Mouse (Mus musculus): Measurements from ENCODE around the gene Six5. TPM values are rescaled to one million over a fixed set of nuclear protein-coding genes. Genes with fewer than 3 reads are reported as not detected.

Six5 gene
- total and polyA plus RNA-seq, 2 experiments from 2014 or later: 1.2 to 8.2 TPM

DNA sequence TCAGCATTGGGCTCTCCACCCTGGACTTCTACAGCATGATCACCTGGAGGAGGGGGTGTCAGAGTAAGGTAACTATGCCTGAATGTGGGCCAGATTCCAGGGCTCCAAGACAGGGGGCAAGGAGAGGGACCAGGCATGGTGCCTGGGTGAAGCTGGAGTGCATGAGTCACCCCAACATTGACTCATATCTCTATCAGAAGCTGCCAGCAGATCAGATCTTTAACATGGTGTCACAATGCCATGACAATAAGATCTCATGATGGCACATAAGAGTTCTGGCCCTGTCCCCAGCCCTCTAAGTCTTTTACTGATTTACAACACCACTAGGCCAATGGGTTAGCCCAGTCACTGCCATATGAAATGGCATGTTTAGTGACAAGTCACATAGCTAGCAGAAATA, 9.3 kb downstream of the Six5 start:
- H3K27ac ChIP-seq (ENCODE audit: low read depth, low read length): no peak overlapping the region
- no peaks in the 10 kb centered on the region for H3K9me3 ChIP-seq (ENCODE audit: low read length)
- H3K27me3 ChIP-seq (ENCODE audit: insufficient read depth, low read length): no peaks in the 10 kb centered on the region
- peaks cover 30% of the 10 kb centered on the region for H3K36me3 ChIP-seq (ENCODE audit: insufficient read depth, low read length)
- no peaks in the 10 kb centered on the region for H3K4me1 ChIP-seq (ENCODE audit: insufficient read depth, low read length)
- ATAC-seq (ENCODE audit: low FRiP score) (no peak), DNase-seq (ENCODE audit: low spot score) (no peak)
- H3K4me2 ChIP-seq (ENCODE audit: low read depth, low read length, poor library complexity, severe bottlenecking): no peak overlapping the region
- H3K4me3 ChIP-seq (ENCODE audit: low read depth, low read length): no peak overlapping the region
- no peak for TF ChIP-seq CTCF (IDR thresholded peaks at IDR 0.05)
- no peak overlapping the region for H3K9ac ChIP-seq (replicated peaks; ENCODE audit: low read length, poor library complexity, severe bottlenecking)

DNA sequence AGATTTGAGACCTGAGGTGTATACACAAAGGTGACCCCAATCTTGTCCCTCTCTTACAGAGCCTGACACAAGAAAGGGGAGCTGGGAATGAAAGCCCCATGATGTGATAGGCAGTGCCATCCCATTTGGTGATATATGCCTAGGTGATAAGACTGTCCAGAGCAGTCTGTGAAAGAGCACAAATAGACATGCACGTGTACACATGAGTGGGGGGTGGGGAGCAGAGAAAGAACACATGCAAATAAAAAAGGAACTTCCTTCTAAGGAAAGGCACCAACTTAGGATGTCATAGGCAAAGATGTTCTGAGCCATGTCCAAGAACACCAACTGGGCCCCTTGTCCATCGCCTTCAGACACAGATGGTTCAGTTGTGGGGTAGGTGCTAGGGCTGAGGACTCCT, 10.1 kb downstream of the Six5 start:
- H3K4me3 ChIP-seq (ENCODE audit: low read depth, low read length): no peak overlapping the region
- no peaks in the 10 kb centered on the region for H3K9me3 ChIP-seq (ENCODE audit: low read length)
- WGBS: 91% methylated on average over 2 of the region's 2 CpGs
- H3K27ac ChIP-seq (ENCODE audit: low read depth, low read length): no peak overlapping the region
- TF ChIP-seq CTCF (IDR thresholded peaks at IDR 0.05): no peak
- H3K9ac ChIP-seq (replicated peaks; ENCODE audit: low read length, poor library complexity, severe bottlenecking): no peak overlapping the region
- H3K4me2 ChIP-seq (ENCODE audit: low read depth, low read length, poor library complexity, severe bottlenecking): no peak overlapping the region
- H3K4me1 ChIP-seq (ENCODE audit: insufficient read depth, low read length): no peaks in the 10 kb centered on the region
- peaks cover 30% of the 10 kb centered on the region for H3K36me3 ChIP-seq (ENCODE audit: insufficient read depth, low read length)
- H3K27me3 ChIP-seq (ENCODE audit: insufficient read depth, low read length): no peaks in the 10 kb centered on the region
- no peak for DNase-seq (ENCODE audit: low spot score)
- ATAC-seq (ENCODE audit: low FRiP score): no peak

DNA sequence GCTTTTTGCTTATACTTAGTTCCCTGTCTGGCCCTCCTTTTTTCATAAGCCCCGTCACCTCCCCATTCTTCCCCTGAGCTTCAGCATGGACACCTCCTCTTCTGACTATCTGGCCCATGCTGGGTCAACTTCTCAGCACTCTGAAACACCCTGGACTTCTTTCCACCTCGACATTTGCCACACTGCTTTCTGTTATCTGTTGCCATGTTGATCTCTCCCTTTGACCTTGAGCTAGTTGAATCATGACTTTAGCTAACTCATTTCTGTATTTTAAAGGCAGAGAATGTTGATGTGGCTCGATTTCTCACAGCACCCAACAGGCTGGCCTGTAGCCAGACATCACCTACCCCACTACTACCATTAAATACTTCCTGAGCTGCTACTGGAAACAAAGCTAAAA, 13.0 kb downstream of the Six5 start:
- no peaks in the 10 kb centered on the region for H3K27me3 ChIP-seq (ENCODE audit: insufficient read depth, low read length)
- no peak overlapping the region for H3K27ac ChIP-seq (ENCODE audit: low read depth, low read length)
- ATAC-seq (ENCODE audit: low FRiP score) (no peak), DNase-seq (ENCODE audit: low spot score) (no peak)
- no peak for TF ChIP-seq CTCF (IDR thresholded peaks at IDR 0.05)
- H3K36me3 ChIP-seq (ENCODE audit: insufficient read depth, low read length): peaks cover 30% of the 10 kb centered on the region
- H3K4me2 ChIP-seq (ENCODE audit: low read depth, low read length, poor library complexity, severe bottlenecking): no peak overlapping the region
- 58% methylated on average over 3 of the region's 3 CpGs for WGBS
- H3K9ac ChIP-seq (replicated peaks; ENCODE audit: low read length, poor library complexity, severe bottlenecking): no peak overlapping the region
- no peak overlapping the region for H3K4me3 ChIP-seq (ENCODE audit: low read depth, low read length)
- H3K9me3 ChIP-seq (ENCODE audit: low read length): no peaks in the 10 kb centered on the region
- no peaks in the 10 kb centered on the region for H3K4me1 ChIP-seq (ENCODE audit: insufficient read depth, low read length)

GRCm38 (mm10) chr7:19109565-19109964, 15.2 kb downstream of the Six5 start:
- no peak for ATAC-seq (ENCODE audit: low FRiP score)
- no peak overlapping the region for H3K4me3 ChIP-seq (ENCODE audit: low read depth, low read length)
- no peak for TF ChIP-seq CTCF (IDR thresholded peaks at IDR 0.05)
- H3K9me3 ChIP-seq (ENCODE audit: low read length): no peaks in the 10 kb centered on the region
- H3K36me3 ChIP-seq (ENCODE audit: insufficient read depth, low read length): peaks cover 15% of the 10 kb centered on the region
- H3K9ac ChIP-seq (replicated peaks; ENCODE audit: low read length, poor library complexity, severe bottlenecking): no peak overlapping the region
- no peak overlapping the region for H3K4me2 ChIP-seq (ENCODE audit: low read depth, low read length, poor library complexity, severe bottlenecking)
- H3K4me1 ChIP-seq (ENCODE audit: insufficient read depth, low read length): no peaks in the 10 kb centered on the region
- no peaks in the 10 kb centered on the region for H3K27me3 ChIP-seq (ENCODE audit: insufficient read depth, low read length)
- DNase-seq (ENCODE audit: low spot score): no peak
- 90% methylated on average over 1 of the region's 1 CpGs for WGBS
- no peak overlapping the region for H3K27ac ChIP-seq (ENCODE audit: low read depth, low read length)

- Histone ChIP-seq H3K27ac (ENCODE audit: low read depth, low read length) (peak within 1 kb of the TSS; percentile 44), H3K4me2 (ENCODE audit: low read depth, low read length, poor library complexity, severe bottlenecking) (peak within 1 kb of the TSS; percentile 57), H3K36me3 (ENCODE audit: insufficient read depth, low read length) (no peaks in the 10 kb centered on the region), H3K9ac (replicated peaks; ENCODE audit: low read length, poor library complexity, severe bottlenecking) (peak within 1 kb of the TSS; percentile 39), H3K9me3 (ENCODE audit: low read length) (no peaks in the 10 kb centered on the region), H3K4me1 (ENCODE audit: insufficient read depth, low read length) (no peaks in the 10 kb centered on the region), H3K4me3 (ENCODE audit: low read depth, low read length) (peak within 1 kb of the TSS; percentile 35), H3K27me3 (ENCODE audit: insufficient read depth, low read length) (no peaks in the 10 kb centered on the region)
- 15% methylated on average over 59 of the region's 64 CpGs for WGBS
- DNase-seq (ENCODE audit: low spot score) (peak; percentile 91), ATAC-seq (ENCODE audit: low FRiP score) (peak; percentile 82)
- TF ChIP-seq CTCF (IDR thresholded peaks at IDR 0.05): peak; percentile 61
These were observed 23.8 kb downstream of the Six5 start, which contains the start of gene Gm4969 for GRCm38 (mm10) chr7:19118028-19118771. Gene Gm4969 (minus strand): TSS chr7:19118368.

DNA sequence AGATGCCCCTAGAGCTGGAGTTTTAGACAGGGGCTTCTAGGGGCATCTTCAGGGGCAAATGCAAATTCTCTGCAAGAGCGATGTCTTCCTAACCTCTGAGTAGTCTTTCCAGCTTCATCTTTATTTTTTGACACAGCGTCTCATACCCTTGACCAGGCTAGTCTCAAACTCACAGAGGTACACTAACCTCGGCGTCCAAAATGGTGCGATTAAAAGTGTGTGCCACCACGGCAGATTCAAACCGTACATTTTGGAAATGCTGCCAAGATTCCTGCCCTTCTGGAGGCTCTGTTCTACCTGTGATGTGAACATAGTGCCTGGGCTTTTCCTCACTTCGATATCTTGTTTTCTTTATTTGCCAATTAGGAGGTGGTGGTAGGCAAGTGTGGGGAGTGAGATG, 24.7 kb downstream of the Six5 start:
- peak; percentile 17; the same call in 1 of the 2 replicates for ATAC-seq (ENCODE audit: low FRiP score)
- Histone ChIP-seq H3K4me2 (ENCODE audit: low read depth, low read length, poor library complexity, severe bottlenecking) (no peak overlapping the region), H3K9me3 (ENCODE audit: low read length) (no peaks in the 10 kb centered on the region), H3K4me1 (ENCODE audit: insufficient read depth, low read length) (no peaks in the 10 kb centered on the region), H3K27me3 (ENCODE audit: insufficient read depth, low read length) (no peaks in the 10 kb centered on the region), H3K27ac (ENCODE audit: low read depth, low read length) (peak overlapping the region; percentile 44), H3K9ac (replicated peaks; ENCODE audit: low read length, poor library complexity, severe bottlenecking) (no peak overlapping the region), H3K36me3 (ENCODE audit: insufficient read depth, low read length) (no peaks in the 10 kb centered on the region), H3K4me3 (ENCODE audit: low read depth, low read length) (no peak overlapping the region)
- no peak for DNase-seq (ENCODE audit: low spot score)
- no peak for TF ChIP-seq CTCF (IDR thresholded peaks at IDR 0.05)
- 91% methylated on average over 8 of the region's 8 CpGs for WGBS
